Mouse (Mus musculus) cerebellum, adult 11-12 months (tissue): Measurements from ENCODE around the gene Gm8890.
"Not testable (repeated sequence)": the region's sequence is repeated elsewhere in the genome, so short reads cannot be mapped to it uniquely, and the experiment has no call there.

Source experiments
- DNase-seq: peaks from one replicate; pipeline ENCODE4 v3.0.0; 2022

Gene Gm8890

GRCm38 (mm10) chr5:11255733-11256132 is at the start of gene Gm8890:
Gene Gm8890 (plus strand): TSS chr5:11256033.
- not testable (repeated sequence) for DNase-seq

- not testable (repeated sequence) for DNase-seq
Measured at GRCm38 (mm10) chr5:11256221-11256620, 388 bp downstream of the Gm8890 start.
